Mouse (Mus musculus) ES-Bruce4 (cell line): ENCODE measurements at regions not wholly inside any gene's neighbourhood (a gene's known extent, or its start where the extent isn't known, plus 50 kb on each side); places are given as distances from the start of the nearest gene placed in this dataset.

Experiments used
- CTCF ChIP-seq: IDR thresholded peaks from one replicate; pipeline ENCODE4 v1.8.1; 2011; ENCODE audit warnings: low read depth, low read length
- POLR2A ChIP-seq: IDR thresholded peaks from one replicate; pipeline ENCODE4 v1.8.1; 2011; ENCODE audit warnings: low read length; ENCODE audit not compliant: insufficient read depth

DNA sequence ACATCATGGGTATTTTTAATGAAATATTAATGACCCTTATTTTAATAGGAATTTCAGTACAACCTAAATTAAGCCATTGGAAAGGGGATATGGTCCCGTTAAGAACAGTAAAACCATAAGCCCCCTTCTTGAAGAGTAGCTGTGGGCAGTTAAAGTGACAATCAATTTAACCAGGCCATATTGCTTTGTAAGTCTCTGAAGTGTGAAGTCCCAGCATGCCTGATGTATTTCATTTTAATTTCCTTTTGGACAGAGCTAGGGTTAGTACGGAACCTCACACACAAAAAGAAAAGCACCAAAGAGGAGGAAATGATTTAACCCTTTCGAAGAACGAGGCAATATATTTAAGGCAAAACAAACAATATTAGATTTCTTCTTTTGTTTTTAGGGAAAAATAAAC, 640.9 kb downstream of the Kcnj2 start:
- TF ChIP-seq CTCF (no peak), POLR2A (no peak)
